11 mouse cellular contexts compared by ENCODE assay signal in genomic region chr1:37471179-37472148, GRCm38 (mm10). TPM values are rescaled to one million over a fixed set of nuclear protein-coding genes. Genes with fewer than 3 reads are reported as not detected.
DNase-seq lines count a peak whose midpoint lies in the region; ATAC-seq and TF ChIP-seq lines count a peak whose summit lies in the region.
"Had no signal": no experiment of that assay in that cellular context is flagged by ENCODE, and none has a peak within 500 bp of the region (broad histone marks: within the 10 kb centered on the region; RNA-seq: fewer than 3 reads in every experiment).

No protein-coding gene starts in this region.

- peak; percentile 64; the same call in 1 of the 2 replicates for ATAC-seq in frontal cortex, adult (ENCODE audit: low TSS enrichment)
- no peak; the same call in 1 of the 2 replicates for ATAC-seq in liver, embryonic 12.5 days
- no peak; the same call in 1 of the 2 replicates for ATAC-seq in liver, embryonic 11.5 days (replicated peaks; ENCODE audit: low FRiP score)

- DNase-seq in frontal cortex, postnatal 10 days (ENCODE audit: low spot score in 2 of 2), result no peak
- no peak for DNase-seq in liver, embryonic 11.5 days (ENCODE audit: low spot score)
- DNase-seq in thymus, postnatal 0 days (ENCODE audit: low spot score), result peak; percentile 74
- no peak for DNase-seq in adrenal gland, postnatal 14 days
- no peak for DNase-seq in left cerebral cortex, postnatal 4 days
- DNase-seq: cerebellum, postnatal 36 days; heart, postnatal 36 days had no signal

- H3K27ac ChIP-seq in liver, embryonic 12.5 days, result 0 out of 2 replicates have a peak overlapping the region, but pooled peaks have one; percentile 6
- no peak overlapping the region for H3K27ac ChIP-seq in liver, embryonic 11.5 days (ENCODE audit: low read depth, low read length)
- peak overlapping the region; percentile 32 for H3K27ac ChIP-seq in bone marrow, adult 2 months (ENCODE audit: control insufficient read depth, insufficient read depth, low read depth, low read length, poor library complexity)
- H3K27ac ChIP-seq: liver, embryonic 15.5 days had no signal

- TF ChIP-seq CTCF in bone marrow, adult 2 months (IDR thresholded peaks at IDR 0.05; ENCODE audit: control insufficient read depth, insufficient read depth, low read length), result no peak

- WGBS in liver, embryonic 12.5 days (ENCODE audit: insufficient replicate concordance), result 75% methylated on average over 6 of the region's 6 CpGs
- 71% methylated on average over 6 of the region's 6 CpGs for WGBS in liver, embryonic 11.5 days
- 71% methylated on average over 6 of the region's 6 CpGs for WGBS in bone marrow, adult 2 months

- TF ChIP-seq POLR2A in bone marrow, adult 2 months (IDR thresholded peaks at IDR 0.05; ENCODE audit: borderline replicate concordance, control insufficient read depth, low read depth, low read length), result no peak

- intact Hi-C loops in left cerebral cortex, postnatal 4 days (cut with DNase I), result no loop called here

- no peaks in the 10 kb centered on the region for H3K27me3 ChIP-seq in liver, embryonic 12.5 days (replicated peaks)
- no peaks in the 10 kb centered on the region for H3K27me3 ChIP-seq in liver, embryonic 11.5 days (replicated peaks; ENCODE audit: control insufficient read depth, insufficient read depth, low read length)
- H3K27me3 ChIP-seq: liver, embryonic 15.5 days had no signal

- H3K9ac ChIP-seq in liver, embryonic 12.5 days, result no peak overlapping the region
- no peak overlapping the region for H3K9ac ChIP-seq in liver, embryonic 11.5 days (ENCODE audit: low read depth, low read length)
- H3K9ac ChIP-seq: liver, embryonic 15.5 days had no signal

- H3K4me1 ChIP-seq in liver, embryonic 12.5 days, result peaks cover 36% of the 10 kb centered on the region
- peaks cover 3% of the 10 kb centered on the region for H3K4me1 ChIP-seq in liver, embryonic 11.5 days (replicated peaks; ENCODE audit: control insufficient read depth, insufficient read depth, low read length)
- peaks cover 11% of the 10 kb centered on the region for H3K4me1 ChIP-seq in bone marrow, adult 2 months (ENCODE audit: control insufficient read depth, insufficient read depth, low read length)

- no peak overlapping the region for H3K4me2 ChIP-seq in liver, embryonic 12.5 days
- H3K4me2 ChIP-seq in liver, embryonic 11.5 days, result no peak overlapping the region
- H3K4me2 ChIP-seq: liver, embryonic 15.5 days had no signal

- no peaks in the 10 kb centered on the region for H3K9me3 ChIP-seq in liver, embryonic 12.5 days (replicated peaks)
- no peaks in the 10 kb centered on the region for H3K9me3 ChIP-seq in liver, embryonic 11.5 days (ENCODE audit: control insufficient read depth, low read length)
- H3K9me3 ChIP-seq: liver, embryonic 15.5 days had no signal

- H3K36me3 ChIP-seq in liver, embryonic 12.5 days, result no peaks in the 10 kb centered on the region
- no peaks in the 10 kb centered on the region for H3K36me3 ChIP-seq in liver, embryonic 11.5 days (ENCODE audit: control insufficient read depth, insufficient read depth, low read length)
- H3K36me3 ChIP-seq: liver, embryonic 15.5 days had no signal

- H3K4me3 ChIP-seq in liver, embryonic 12.5 days, result no peak overlapping the region
- no peak overlapping the region for H3K4me3 ChIP-seq in liver, embryonic 11.5 days (ENCODE audit: low read depth, low read length)
- no peak overlapping the region for H3K4me3 ChIP-seq in bone marrow, adult 2 months (replicated peaks; ENCODE audit: control insufficient read depth, low read depth, low read length)
- H3K4me3 ChIP-seq: liver, embryonic 15.5 days had no signal

RNA-seq across cellular contexts. Expression of gene Unc50, which starts 41.5 kb away (rescaled TPM):
- 86.4 and 87.2 TPM in 2 replicates for polyA plus RNA-seq in liver, embryonic 12.5 days (2016; fragmentation: Nextera tagmentation; extraction: Ambion mirVana)
- polyA plus RNA-seq in liver, embryonic 11.5 days (2014; fragmentation: Nextera tagmentation; extraction: Ambion mirVana), result 111 and 113 TPM in 2 replicates
- polyA plus RNA-seq in bone marrow, adult 2 months (2011; ENCODE audit: insufficient read depth, insufficient read length, low replicate concordance, missing spikeins), result 9.5 and 22.8 TPM in 2 replicates
- 132 and 135 TPM in 2 replicates for polyA plus RNA-seq in thymus, postnatal 0 days (2015; fragmentation: Nextera tagmentation; extraction: Ambion mirVana)
- total RNA-seq in adrenal gland, postnatal 14 days (2021), result 60.5 and 66.7 TPM in 2 replicates
- 10 to 100 TPM; 46.9 to 51.8 TPM for total RNA-seq in left cerebral cortex, postnatal 4 days (2021)

RNA-seq across cellular contexts. Expression of gene Coa5, which starts 41.6 kb away (rescaled TPM):
- 53.6 TPM in 2 replicates for polyA plus RNA-seq in liver, embryonic 12.5 days (2016; fragmentation: Nextera tagmentation; extraction: Ambion mirVana)
- polyA plus RNA-seq in liver, embryonic 11.5 days (2014; fragmentation: Nextera tagmentation; extraction: Ambion mirVana), result 71.8 and 80.9 TPM in 2 replicates
- polyA plus RNA-seq in bone marrow, adult 2 months (2011; ENCODE audit: insufficient read depth, insufficient read length, low replicate concordance, missing spikeins), result 26.6 and 28.4 TPM in 2 replicates
- polyA plus RNA-seq in thymus, postnatal 0 days (2015; fragmentation: Nextera tagmentation; extraction: Ambion mirVana), result 37.7 and 38.4 TPM in 2 replicates
- 95.9 and 97.8 TPM in 2 replicates for total RNA-seq in adrenal gland, postnatal 14 days (2021)
- total RNA-seq in left cerebral cortex, postnatal 4 days (2021), result 10 to 100 TPM; 41.0 to 42.0 TPM
